Mouse (Mus musculus): ENCODE results near the gene E2f8. TPM values are rescaled to one million over a fixed set of nuclear protein-coding genes. Genes with fewer than 3 reads are reported as not detected.
A peak's percentile ranks its signal among the peaks of the same experiment; 100 is the strongest.

The E2f8 gene
- polyA plus RNA-seq, 1 experiment from 2014 or later, result 18.6 TPM

- Histone ChIP-seq H3K27me3 (replicated peaks) (no peaks in the 10 kb centered on the region), H3K4me3 (no peak within 1 kb of the TSS), H3K9me3 (no peaks in the 10 kb centered on the region), H3K4me1 (peaks cover 8% of the 10 kb centered on the region), H3K9ac (no peak within 1 kb of the TSS), H3K4me2 (no peak within 1 kb of the TSS), H3K27ac (replicated peaks) (no peak within 1 kb of the TSS), H3K36me3 (no peaks in the 10 kb centered on the region)
- ATAC-seq (ENCODE audit: extremely low read depth, insufficient number of reproducible peaks, low FRiP score, low TSS enrichment), result no peak
- 47% methylated on average over 8 of the region's 8 CpGs for WGBS
Measured at GRCm38 (mm10) chr7:48908521-48909341, 27.3 kb upstream of the E2f8 start, which contains the start of gene Nav2. Gene Nav2, plus strand, starts transcription at chr7:48908716.

GRCm38 (mm10) chr7:48902454-48902853, 21.1 kb upstream of the E2f8 start:
- no peaks in the 10 kb centered on the region for H3K36me3 ChIP-seq
- H3K27ac ChIP-seq (replicated peaks), result no peak overlapping the region
- peaks cover 46% of the 10 kb centered on the region for H3K4me1 ChIP-seq
- no peak for ATAC-seq (ENCODE audit: extremely low read depth, insufficient number of reproducible peaks, low FRiP score, low TSS enrichment)
- H3K27me3 ChIP-seq (replicated peaks), result no peaks in the 10 kb centered on the region
- no peak overlapping the region for H3K4me2 ChIP-seq
- H3K9me3 ChIP-seq, result no peaks in the 10 kb centered on the region
- H3K9ac ChIP-seq, result no peak overlapping the region
- H3K4me3 ChIP-seq, result no peak overlapping the region
- 34% methylated on average over 2 of the region's 2 CpGs for WGBS

GRCm38 (mm10) chr7:48900408-48901167, 19.2 kb upstream of the E2f8 start:
- Histone ChIP-seq H3K27ac (replicated peaks) (peak overlapping the region; percentile 51; the same call in 1 of the 2 replicates), H3K4me1 (peaks cover 63% of the 10 kb centered on the region), H3K9ac (peak overlapping the region; percentile 47), H3K4me2 (no peak overlapping the region), H3K27me3 (replicated peaks) (no peaks in the 10 kb centered on the region), H3K4me3 (no peak overlapping the region), H3K9me3 (no peaks in the 10 kb centered on the region), H3K36me3 (no peaks in the 10 kb centered on the region)
- WGBS, result 64% methylated on average over 8 of the region's 8 CpGs
- ATAC-seq (ENCODE audit: extremely low read depth, insufficient number of reproducible peaks, low FRiP score, low TSS enrichment), result no peak

- H3K4me3 ChIP-seq, result no peak overlapping the region
- WGBS, result 62% methylated on average over 9 of the region's 9 CpGs
- no peak for ATAC-seq (ENCODE audit: extremely low read depth, insufficient number of reproducible peaks, low FRiP score, low TSS enrichment)
Measured at GRCm38 (mm10) chr7:48898416-48898815, 17.0 kb upstream of the E2f8 start.

GRCm38 (mm10) chr7:48897539-48898163, 16.3 kb upstream of the E2f8 start:
- H3K9me3 ChIP-seq, result no peaks in the 10 kb centered on the region
- no peaks in the 10 kb centered on the region for H3K27me3 ChIP-seq (replicated peaks)
- no peak for ATAC-seq (ENCODE audit: extremely low read depth, insufficient number of reproducible peaks, low FRiP score, low TSS enrichment)
- no peak overlapping the region for H3K9ac ChIP-seq
- WGBS, result 73% methylated on average over 24 of the region's 24 CpGs
- H3K4me2 ChIP-seq, result no peak overlapping the region
- H3K4me3 ChIP-seq, result no peak overlapping the region
- peak overlapping the region; percentile 39; the same call in 1 of the 2 replicates for H3K27ac ChIP-seq (replicated peaks)
- H3K4me1 ChIP-seq, result peaks cover 63% of the 10 kb centered on the region
- H3K36me3 ChIP-seq, result no peaks in the 10 kb centered on the region

More at GRCm38 (mm10) chr7:48898416-48898815, 17.0 kb upstream of the E2f8 start:
- no peaks in the 10 kb centered on the region for H3K9me3 ChIP-seq
- peaks cover 69% of the 10 kb centered on the region for H3K4me1 ChIP-seq
- H3K27ac ChIP-seq (replicated peaks), result peak overlapping the region; percentile 51
- no peak overlapping the region for H3K9ac ChIP-seq
- H3K36me3 ChIP-seq, result no peaks in the 10 kb centered on the region
- H3K4me2 ChIP-seq, result no peak overlapping the region
- no peaks in the 10 kb centered on the region for H3K27me3 ChIP-seq (replicated peaks)

- Histone ChIP-seq H3K4me1 (peaks cover 70% of the 10 kb centered on the region), H3K36me3 (no peaks in the 10 kb centered on the region), H3K4me2 (peak overlapping the region; percentile 22), H3K4me3 (no peak overlapping the region), H3K9me3 (no peaks in the 10 kb centered on the region), H3K27ac (replicated peaks) (peak overlapping the region; percentile 87), H3K9ac (peak overlapping the region; percentile 66), H3K27me3 (replicated peaks) (no peaks in the 10 kb centered on the region)
- WGBS, result 31% methylated on average over 4 of the region's 4 CpGs
- ATAC-seq (ENCODE audit: extremely low read depth, insufficient number of reproducible peaks, low FRiP score, low TSS enrichment), result no peak; the same call in 1 of the 2 replicates
Measured at GRCm38 (mm10) chr7:48896051-48896450, 14.7 kb upstream of the E2f8 start.

- whole genome bisulfite sequencing, result 56% methylated on average over 4 of the region's 4 CpGs
- H3K27me3 ChIP-seq (replicated peaks), result no peaks in the 10 kb centered on the region
- no peaks in the 10 kb centered on the region for H3K9me3 ChIP-seq
- H3K4me3 ChIP-seq, result no peak overlapping the region
- H3K9ac ChIP-seq, result peak overlapping the region; percentile 66
- peak overlapping the region; percentile 22 for H3K4me2 ChIP-seq
- peaks cover 67% of the 10 kb centered on the region for H3K4me1 ChIP-seq
- H3K36me3 ChIP-seq, result no peaks in the 10 kb centered on the region
- peak overlapping the region; percentile 87 for H3K27ac ChIP-seq (replicated peaks)
- ATAC-seq (ENCODE audit: extremely low read depth, insufficient number of reproducible peaks, low FRiP score, low TSS enrichment), result no peak
Measured at GRCm38 (mm10) chr7:48895475-48895874, 14.1 kb upstream of the E2f8 start.

GRCm38 (mm10) chr7:48894763-48895162, 13.4 kb upstream of the E2f8 start:
- H3K4me1 ChIP-seq, result peaks cover 60% of the 10 kb centered on the region
- H3K4me3 ChIP-seq, result no peak overlapping the region
- no peak for ATAC-seq (ENCODE audit: extremely low read depth, insufficient number of reproducible peaks, low FRiP score, low TSS enrichment)
- H3K4me2 ChIP-seq, result no peak overlapping the region
- peak overlapping the region; percentile 87 for H3K27ac ChIP-seq (replicated peaks)
- H3K9me3 ChIP-seq, result no peaks in the 10 kb centered on the region
- no peaks in the 10 kb centered on the region for H3K36me3 ChIP-seq
- H3K27me3 ChIP-seq (replicated peaks), result no peaks in the 10 kb centered on the region
- 61% methylated on average over 6 of the region's 6 CpGs for WGBS
- peak overlapping the region; percentile 66 for H3K9ac ChIP-seq

GRCm38 (mm10) chr7:48894152-48894551, 12.8 kb upstream of the E2f8 start:
- H3K4me1 ChIP-seq, result peaks cover 55% of the 10 kb centered on the region
- ATAC-seq (ENCODE audit: extremely low read depth, insufficient number of reproducible peaks, low FRiP score, low TSS enrichment), result no peak
- 2% methylated on average over 6 of the region's 6 CpGs for WGBS
- no peaks in the 10 kb centered on the region for H3K9me3 ChIP-seq
- 0 out of 2 replicates have a peak overlapping the region, but pooled peaks have one; percentile 87 for H3K27ac ChIP-seq (replicated peaks)
- no peak overlapping the region for H3K4me2 ChIP-seq
- H3K36me3 ChIP-seq, result no peaks in the 10 kb centered on the region
- no peak overlapping the region for H3K4me3 ChIP-seq
- H3K27me3 ChIP-seq (replicated peaks), result no peaks in the 10 kb centered on the region
- H3K9ac ChIP-seq, result no peak overlapping the region

GRCm38 (mm10) chr7:48893093-48893492, 11.7 kb upstream of the E2f8 start:
- H3K36me3 ChIP-seq, result no peaks in the 10 kb centered on the region
- H3K4me2 ChIP-seq, result no peak overlapping the region
- no peaks in the 10 kb centered on the region for H3K27me3 ChIP-seq (replicated peaks)
- no peaks in the 10 kb centered on the region for H3K9me3 ChIP-seq
- no peak overlapping the region for H3K4me3 ChIP-seq
- 82% methylated on average over 7 of the region's 7 CpGs for WGBS
- peaks cover 53% of the 10 kb centered on the region for H3K4me1 ChIP-seq
- H3K27ac ChIP-seq (replicated peaks), result no peak overlapping the region
- no peak overlapping the region for H3K9ac ChIP-seq
- ATAC-seq (ENCODE audit: extremely low read depth, insufficient number of reproducible peaks, low FRiP score, low TSS enrichment), result no peak

GRCm38 (mm10) chr7:48891029-48891428, 9.6 kb upstream of the E2f8 start:
- 66% methylated on average over 5 of the region's 5 CpGs for WGBS
- no peaks in the 10 kb centered on the region for H3K9me3 ChIP-seq
- H3K27ac ChIP-seq (replicated peaks), result no peak overlapping the region
- H3K9ac ChIP-seq, result no peak overlapping the region
- H3K4me1 ChIP-seq, result peaks cover 37% of the 10 kb centered on the region
- ATAC-seq (ENCODE audit: extremely low read depth, insufficient number of reproducible peaks, low FRiP score, low TSS enrichment), result no peak
- H3K36me3 ChIP-seq, result no peaks in the 10 kb centered on the region
- H3K27me3 ChIP-seq (replicated peaks), result no peaks in the 10 kb centered on the region
- H3K4me3 ChIP-seq, result no peak overlapping the region
- no peak overlapping the region for H3K4me2 ChIP-seq
